Mouse (Mus musculus) brown adipose tissue, adult 24 weeks (tissue): ENCODE results near the gene Abcf1. TPM values are rescaled to one million over a fixed set of nuclear protein-coding genes. Genes with fewer than 3 reads are reported as not detected.
"Not testable (repeated sequence)": the region's sequence is repeated elsewhere in the genome, so short reads cannot be mapped to it uniquely, and the experiment has no call there.

ENCODE experiments used
- H3K27ac ChIP-seq: fragments of 200-500 bp; replicated peaks from 2 replicates; pipeline ENCODE4 v1.5.1; 2012; ENCODE audit warnings: low read depth, mild to moderate bottlenecking, low read length
- H3K4me1 ChIP-seq: fragments of 200-500 bp; 2 replicates; pipeline ENCODE4 v1.6.1; 2012; ENCODE audit warnings: low read length, mixed read lengths; ENCODE audit not compliant: control insufficient read depth, insufficient read depth, insufficient read length
- H3K4me3 ChIP-seq: fragments of 200-500 bp; 2 replicates; pipeline ENCODE4 v1.5.1; 2012; ENCODE audit warnings: low read depth, mild to moderate bottlenecking, low read length, moderate library complexity; ENCODE audit not compliant: insufficient read depth
- polyA plus RNA-seq: library from polyadenylated mRNA; stranded (reverse); fragments of >200 nt; gene quantifications from 2 replicates; pipeline ENCODE4 v1.2.4, GENCODE M21; 2012; ENCODE audit not compliant: missing spikeins, insufficient read depth, insufficient read length

Gene Abcf1
- polyA plus RNA-seq, 1 experiment = 77.7 TPM

DNA sequence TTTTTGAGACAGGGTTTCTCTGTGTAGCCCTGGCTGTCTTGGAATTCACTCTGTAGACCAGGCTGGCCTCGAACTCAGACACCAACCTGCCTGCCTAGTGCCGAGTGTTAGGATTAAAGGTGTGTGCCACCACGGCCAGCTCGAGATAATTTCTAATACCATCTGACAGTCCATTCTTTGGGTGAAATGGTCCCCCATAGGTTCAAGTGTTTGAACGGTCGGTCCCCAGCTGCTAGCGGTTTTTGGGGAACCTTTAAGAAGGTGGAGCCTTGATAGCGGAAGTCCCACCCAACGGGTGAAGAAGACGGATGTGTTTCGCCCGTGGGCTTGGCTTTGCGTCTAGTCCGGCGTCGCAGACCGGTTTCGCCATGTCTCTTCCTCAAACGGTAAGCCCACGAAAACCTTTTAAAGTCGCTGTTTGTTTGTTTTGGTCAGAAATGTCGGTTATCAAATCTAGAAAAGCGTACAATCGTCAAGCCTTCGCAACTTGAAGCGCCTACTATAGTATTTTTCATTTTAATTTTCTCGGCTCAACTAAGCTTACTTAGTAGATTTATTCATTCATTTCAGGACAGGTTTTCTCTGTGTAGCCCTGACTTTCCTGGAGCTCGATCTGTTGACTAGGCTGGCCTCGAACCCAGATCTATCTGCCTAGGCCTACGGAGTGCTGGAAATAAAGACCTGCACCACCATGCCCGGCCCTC lies 24.8 kb upstream of the Abcf1 start:
- Histone ChIP-seq H3K27ac (peak overlapping the region; percentile 40), H3K4me3 (peak overlapping the region; percentile 75), H3K4me1 (no peaks in the 10 kb centered on the region)

DNA sequence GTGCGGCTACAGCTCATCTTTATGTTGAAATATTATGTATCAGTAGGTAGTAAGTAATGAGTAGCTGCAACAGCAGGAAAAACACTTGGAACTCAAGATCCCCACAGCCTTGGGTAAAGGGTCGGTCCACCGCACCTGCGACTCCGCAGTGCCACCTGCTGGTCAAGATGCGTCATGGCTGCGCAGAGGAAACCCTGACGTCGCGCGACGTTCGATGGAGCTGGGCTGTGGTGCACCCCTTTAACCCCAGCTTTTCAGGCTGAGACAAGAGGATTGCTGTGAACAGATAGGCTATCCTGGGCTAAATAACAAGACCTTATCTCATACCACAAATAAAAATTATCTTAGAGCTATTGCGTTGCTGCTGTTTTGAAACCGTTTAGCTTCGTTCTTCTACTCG lies 24.1 kb upstream of the Abcf1 start:
- Histone ChIP-seq H3K4me1 (no peaks in the 10 kb centered on the region), H3K4me3 (peak overlapping the region; percentile 49), H3K27ac (no peak overlapping the region)

DNA sequence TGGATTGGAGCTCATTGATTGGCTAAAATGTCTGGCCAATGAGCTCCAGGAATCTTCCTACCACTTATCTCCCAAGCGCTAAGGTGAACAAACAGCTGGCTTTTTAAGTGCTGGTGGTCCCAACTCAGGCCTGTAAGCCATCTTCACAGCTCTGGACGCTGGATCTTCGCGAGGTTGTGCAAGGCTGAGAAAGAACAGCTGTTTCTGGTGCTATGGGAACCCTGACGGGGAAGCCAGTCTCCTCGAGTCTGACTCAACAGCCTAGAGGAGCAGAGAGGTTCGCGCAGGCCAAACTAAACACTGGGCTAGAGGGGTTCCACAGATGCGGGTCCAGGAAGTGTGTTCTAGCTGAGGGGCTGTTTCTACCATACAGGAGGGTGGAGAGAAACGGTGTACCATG lies 22.2 kb upstream of the Abcf1 start:
- Histone ChIP-seq H3K27ac (no peak overlapping the region), H3K4me1 (no peaks in the 10 kb centered on the region), H3K4me3 (no peak overlapping the region)

DNA sequence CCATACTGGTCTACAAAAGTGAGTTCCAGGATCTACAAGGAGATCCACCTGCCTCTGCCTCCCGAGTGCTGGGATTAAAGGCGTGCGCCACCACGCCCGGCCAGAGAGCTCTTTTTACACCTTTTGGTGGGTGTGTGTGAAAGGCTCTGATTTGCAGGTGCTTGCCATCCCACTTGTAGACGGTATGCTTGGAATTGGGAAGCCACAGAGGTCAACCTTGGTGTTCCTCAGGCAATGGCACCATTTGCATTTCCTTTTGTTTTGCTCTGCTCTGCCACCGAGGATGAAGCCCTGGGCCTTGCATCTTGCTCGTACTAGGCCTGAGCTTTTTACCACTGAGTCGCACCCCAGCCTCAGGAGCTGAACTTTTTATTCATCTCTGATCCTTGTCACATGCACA lies 12.2 kb upstream of the Abcf1 start:
- Histone ChIP-seq H3K4me3 (no peak overlapping the region), H3K4me1 (peaks cover 6% of the 10 kb centered on the region; the same call in 1 of the 2 replicates), H3K27ac (no peak overlapping the region)

DNA sequence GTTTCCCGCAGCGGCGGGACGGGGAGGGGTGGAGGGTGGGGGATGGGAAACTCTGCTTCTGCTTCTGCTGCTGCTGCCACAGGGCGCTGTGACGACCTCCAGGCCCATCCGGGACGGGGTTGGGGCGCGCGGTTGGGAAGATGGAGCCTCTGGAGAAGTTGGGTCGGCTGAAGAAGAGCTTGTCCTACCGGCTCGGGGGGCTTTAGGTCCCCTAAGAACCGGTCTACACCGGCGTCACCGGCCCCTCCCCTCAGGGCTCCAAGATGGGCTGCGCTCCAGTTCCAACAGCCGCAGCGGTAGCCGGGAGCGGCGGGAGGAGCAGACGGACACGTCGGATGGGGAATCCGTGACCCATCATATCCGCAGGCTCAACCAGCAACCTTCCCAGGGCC lies 10.8 kb upstream of the Abcf1 start:
- peak overlapping the region; percentile 61 for H3K27ac ChIP-seq
- H3K4me3 ChIP-seq = peak overlapping the region; percentile 77
- peaks cover 6% of the 10 kb centered on the region; the same call in 1 of the 2 replicates for H3K4me1 ChIP-seq

DNA sequence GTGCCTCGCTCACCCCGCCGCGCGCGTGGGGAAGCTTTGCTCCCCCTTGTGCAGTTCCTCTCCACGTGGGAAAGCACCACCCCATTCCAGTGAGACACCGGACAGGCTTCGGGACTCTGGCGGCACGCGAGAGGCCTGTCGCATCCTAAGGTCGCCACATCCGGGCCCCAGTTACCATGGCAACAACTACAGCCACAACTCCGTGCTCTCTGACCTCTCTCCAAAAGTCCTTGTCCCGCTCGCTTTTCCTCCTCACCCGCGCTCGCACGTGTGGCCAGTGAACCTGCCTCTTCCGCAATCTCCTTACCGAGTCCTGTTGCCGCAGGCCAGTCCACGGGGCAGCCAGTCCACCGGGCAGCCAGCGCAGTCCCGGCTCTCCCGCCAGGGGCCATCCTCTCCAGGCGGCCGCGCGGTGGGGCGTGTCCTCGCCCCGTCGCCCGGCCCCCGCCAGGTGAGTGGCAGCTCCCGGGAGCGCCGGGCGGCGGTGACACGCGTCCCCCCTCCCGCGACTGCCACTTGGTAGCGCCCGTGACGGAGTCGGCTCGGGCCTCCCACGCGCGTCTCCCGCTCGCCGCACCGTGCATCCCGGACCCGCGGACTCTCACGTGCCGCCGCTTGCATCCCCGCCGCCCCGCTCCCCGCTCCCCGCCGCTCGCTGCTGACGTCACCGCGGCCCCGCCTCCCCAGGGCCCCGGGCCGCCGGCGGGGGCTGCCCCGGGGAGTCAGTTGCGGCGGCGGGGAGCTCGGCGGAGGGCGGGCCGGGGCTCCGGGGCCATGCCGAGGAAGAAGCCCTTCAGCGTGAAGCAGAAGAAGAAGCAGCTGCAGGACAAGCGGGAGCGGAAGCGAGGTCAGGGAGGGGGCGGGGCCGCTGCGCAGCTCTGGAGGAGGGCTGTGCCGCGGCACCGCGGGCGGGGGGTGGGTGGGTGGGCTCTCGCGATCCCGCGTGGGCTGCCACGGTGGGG lies 10.1 kb upstream of the Abcf1 start, which contains the start of the genes Gnl1 and Prr3:
Gene Gnl1 (plus strand): TSS at position 451 of the 962 bp plus-strand sequence.
Gene Prr3 (minus strand): TSS at position 836 of the 962 bp plus-strand sequence.
- Histone ChIP-seq H3K4me3 (peak within 1 kb of the TSS; percentile 85), H3K4me1 (peaks cover 6% of the 10 kb centered on the region; the same call in 1 of the 2 replicates), H3K27ac (peak within 1 kb of the TSS; percentile 61)

DNA sequence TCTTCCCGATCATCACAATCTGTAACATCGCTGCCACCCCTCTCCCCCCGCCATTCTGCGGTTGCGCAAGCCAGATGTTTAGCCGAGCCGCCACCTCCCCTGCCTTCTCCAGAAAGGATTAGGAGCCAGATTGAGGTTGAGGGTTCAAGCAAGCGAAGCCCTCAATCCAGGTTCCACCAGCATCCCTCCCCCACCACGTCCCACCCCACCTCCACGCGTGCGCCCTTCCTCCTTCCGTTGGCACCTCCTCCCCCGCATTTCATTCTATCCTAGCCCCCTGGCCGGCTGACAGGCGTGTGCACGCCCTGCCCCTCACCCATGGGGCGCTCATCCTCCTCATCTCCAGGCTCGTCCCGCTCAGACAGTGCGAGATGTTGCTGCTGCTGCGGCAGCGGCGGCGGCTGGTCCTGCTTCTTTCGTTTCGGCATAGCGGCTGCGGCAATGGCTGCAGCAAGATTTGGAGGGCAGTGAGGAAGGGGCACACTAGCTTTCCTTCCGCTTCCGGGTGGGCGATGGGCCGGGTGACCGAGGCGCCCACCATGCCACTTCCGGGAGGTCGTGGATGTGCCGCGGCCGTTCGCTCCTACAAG lies 9.3 kb upstream of the Abcf1 start:
- H3K4me3 ChIP-seq = peak overlapping the region; percentile 85
- H3K4me1 ChIP-seq = peaks cover 6% of the 10 kb centered on the region; the same call in 1 of the 2 replicates
- peak overlapping the region; percentile 54 for H3K27ac ChIP-seq

DNA sequence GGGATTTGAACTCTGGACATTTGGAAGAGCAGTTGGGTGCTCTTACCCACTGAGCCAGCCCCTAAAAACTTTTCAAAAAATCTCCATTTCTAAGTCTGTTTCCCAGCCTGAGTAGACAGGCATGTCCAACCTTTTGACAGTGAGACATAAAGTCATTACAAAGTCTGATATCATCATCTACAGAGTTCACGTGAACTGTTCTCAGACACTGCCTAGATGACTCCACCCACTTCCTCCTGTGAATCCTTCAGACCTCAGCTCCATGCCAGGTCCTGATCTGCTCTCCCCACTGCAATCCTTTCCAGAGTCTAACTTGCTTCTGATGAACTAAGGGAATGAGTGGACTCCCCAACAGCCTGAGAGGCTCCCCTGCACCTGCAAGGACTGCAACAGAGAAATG lies 2.6 kb upstream of the Abcf1 start:
- Histone ChIP-seq H3K27ac (no peak overlapping the region), H3K4me3 (no peak overlapping the region), H3K4me1 (peaks cover 5% of the 10 kb centered on the region; the same call in 1 of the 2 replicates)

DNA sequence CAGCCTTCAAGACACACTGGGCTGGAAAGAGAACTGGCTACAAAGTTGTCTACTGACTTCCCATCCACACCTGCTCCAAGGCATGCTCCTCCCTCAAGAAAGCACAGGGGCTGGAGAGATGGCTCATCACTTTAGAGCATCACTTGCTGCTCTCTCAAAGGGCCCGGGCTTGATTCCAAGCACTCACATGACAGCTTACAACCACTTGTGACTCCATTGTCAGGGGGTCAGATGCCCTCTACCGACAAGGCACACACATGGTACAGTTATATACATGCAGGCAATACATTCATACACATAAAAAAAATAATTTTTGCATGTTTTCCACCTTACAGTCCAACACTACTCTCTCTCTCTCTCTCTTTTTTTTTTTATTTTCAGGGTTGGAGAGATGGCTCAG lies 1.9 kb downstream of the Abcf1 start:
- Histone ChIP-seq H3K4me3 (no peak overlapping the region), H3K4me1 (peaks cover 5% of the 10 kb centered on the region; the same call in 1 of the 2 replicates)

DNA sequence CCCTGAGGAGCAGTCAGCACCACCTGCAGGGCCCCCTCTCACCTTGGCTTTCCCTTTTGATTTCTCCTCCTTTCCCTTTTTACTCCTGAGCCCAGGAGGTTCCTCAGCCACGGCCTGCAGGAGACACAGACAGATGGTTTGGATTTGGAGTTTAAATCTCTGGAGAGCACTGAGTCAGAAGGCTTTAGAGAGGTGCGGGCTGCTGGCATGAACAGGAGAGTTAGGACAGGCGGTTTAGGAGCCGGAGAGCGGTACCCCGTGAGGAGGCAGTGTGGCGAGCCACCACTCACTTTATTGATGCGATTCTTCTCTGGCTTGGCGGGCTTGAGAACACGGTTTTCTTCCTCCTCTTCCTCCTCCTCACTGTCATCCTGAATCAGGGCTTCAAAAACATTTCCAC lies 6.3 kb downstream of the Abcf1 start:
- 0 out of 2 replicates have a peak, but pooled peaks cover 2% of the 10 kb centered on the region for H3K4me1 ChIP-seq

More for the DNA sequence above, 1.9 kb downstream of the Abcf1 start:
- no peak overlapping the region for H3K27ac ChIP-seq

DNA sequence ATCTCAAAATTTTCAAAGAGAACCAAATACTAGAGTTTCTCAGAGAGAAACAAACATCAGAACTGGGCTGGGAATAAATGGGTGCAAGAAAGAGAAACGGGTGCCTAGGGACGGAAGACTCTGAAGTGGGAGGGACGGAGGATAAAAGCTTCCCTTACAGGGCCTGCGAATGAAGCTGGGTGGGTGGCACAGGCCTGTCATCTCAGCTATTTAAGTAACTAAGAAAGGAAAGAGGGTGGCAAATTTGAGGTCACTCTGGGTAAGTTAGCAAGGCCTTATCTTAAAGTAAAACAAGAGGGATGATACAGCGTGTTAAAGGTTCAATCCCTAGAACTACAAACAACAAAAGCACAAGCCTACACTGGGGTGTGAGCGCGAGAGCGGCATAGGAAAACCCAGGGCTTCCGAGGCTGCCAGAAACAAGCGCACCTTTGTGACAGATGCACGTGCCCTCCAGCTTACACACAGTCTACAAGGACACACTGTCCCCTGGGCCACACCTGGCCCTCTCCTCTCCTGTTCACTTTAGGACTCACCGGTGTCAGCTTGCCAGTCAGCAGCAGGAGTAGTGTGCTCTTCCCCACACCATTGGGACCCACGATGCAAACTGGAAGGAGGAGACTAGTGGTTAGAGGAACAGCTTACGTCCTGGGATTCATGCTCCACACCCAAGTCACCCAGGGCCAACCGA lies 10.9 kb downstream of the Abcf1 start:
- H3K4me1 ChIP-seq = no peaks in the 10 kb centered on the region
- H3K27ac ChIP-seq = no peak overlapping the region
- no peak overlapping the region for H3K4me3 ChIP-seq

More for the DNA sequence above, 6.3 kb downstream of the Abcf1 start:
- Histone ChIP-seq H3K27ac (no peak overlapping the region), H3K4me3 (no peak overlapping the region)

DNA sequence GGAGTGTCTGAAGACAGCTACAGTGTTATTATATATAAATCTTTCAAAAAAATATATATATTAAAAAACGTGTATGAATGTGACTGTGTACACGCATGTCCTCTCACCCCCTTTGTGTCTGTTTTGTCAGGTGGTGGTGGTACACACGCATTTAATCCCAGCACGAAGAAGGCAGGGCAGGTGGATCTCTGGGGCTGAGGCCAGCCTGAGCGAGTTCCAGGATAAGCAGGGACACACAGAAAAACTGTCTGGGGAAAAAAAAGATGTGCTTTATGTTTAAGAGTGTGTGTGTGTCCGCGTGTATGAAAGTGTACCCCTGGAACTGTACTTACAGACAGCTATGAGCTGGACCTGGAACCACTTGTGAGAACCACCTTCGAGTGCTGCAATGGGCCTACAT lies 14.9 kb downstream of the Abcf1 start:
- no peaks in the 10 kb centered on the region for H3K4me1 ChIP-seq
- no peak overlapping the region for H3K4me3 ChIP-seq

DNA sequence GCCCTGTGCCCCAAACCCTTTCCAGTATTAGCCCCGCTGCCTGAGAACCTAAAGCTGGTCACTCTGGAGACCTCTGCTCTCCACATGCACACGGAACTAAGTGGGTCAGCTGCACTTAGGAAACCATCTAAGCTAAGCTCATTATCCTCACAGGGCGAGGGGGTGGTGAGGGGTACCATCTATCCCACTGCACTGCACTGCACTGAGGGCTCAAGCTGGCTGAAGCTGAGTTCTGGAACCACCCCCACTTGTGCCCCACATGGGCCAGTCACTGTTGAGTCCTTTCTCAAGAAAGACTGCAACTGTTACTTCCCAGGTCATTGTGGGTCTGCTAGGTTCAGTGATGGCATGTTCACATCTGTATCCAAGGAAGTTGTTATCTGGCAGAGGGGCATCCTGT lies 17.0 kb downstream of the Abcf1 start:
- not testable (repeated sequence) for H3K27ac ChIP-seq, H3K4me3 ChIP-seq, H3K4me1 ChIP-seq

More for the DNA sequence above, 14.9 kb downstream of the Abcf1 start:
- no peak overlapping the region for H3K27ac ChIP-seq

DNA sequence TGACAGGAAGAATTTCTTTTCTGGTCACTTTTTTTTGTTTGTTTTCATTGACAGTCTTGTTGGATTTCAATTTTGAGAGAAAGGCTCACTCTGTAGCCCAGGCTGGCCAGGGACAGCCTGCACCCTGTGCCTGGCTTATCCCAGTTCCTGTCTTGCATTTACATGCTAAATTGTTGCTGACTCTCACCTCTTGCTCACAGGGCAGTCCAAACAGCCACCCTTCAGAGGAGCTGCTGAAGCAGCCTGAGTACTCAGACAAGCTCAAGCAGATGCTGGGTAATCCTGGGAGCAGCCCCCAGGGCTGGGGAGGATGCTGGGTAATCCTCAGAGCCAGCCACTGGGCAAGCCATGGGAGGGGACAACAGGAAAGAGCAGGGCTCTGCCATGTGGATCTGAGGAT lies 18.6 kb downstream of the Abcf1 start:
- H3K27ac ChIP-seq, H3K4me3 ChIP-seq, H3K4me1 ChIP-seq: not testable (repeated sequence)
